8 mouse cellular contexts compared by ENCODE assay signal in genomic region chr2:84715562-84716361, GRCm38 (mm10). TPM values are rescaled to one million over a fixed set of nuclear protein-coding genes. Genes with fewer than 3 reads are reported as not detected.
DNase-seq lines count a peak whose midpoint lies in the region; ATAC-seq lines count a peak whose summit lies in the region.

No protein-coding gene starts in this region.

- H3K27me3 ChIP-seq in embryonic facial prominence, embryonic 10.5 days (replicated peaks; ENCODE audit: low read depth, poor library complexity, severe bottlenecking) = no peaks in the 10 kb centered on the region
- no peaks in the 10 kb centered on the region for H3K27me3 ChIP-seq in limb, embryonic 12.5 days
- H3K27me3 ChIP-seq in midbrain, embryonic 13.5 days = no peaks in the 10 kb centered on the region

- peak overlapping the region; percentile 74 for H3K4me2 ChIP-seq in limb, embryonic 12.5 days
- H3K4me2 ChIP-seq in midbrain, embryonic 13.5 days (replicated peaks) = peak overlapping the region; percentile 74

- peak overlapping the region; percentile 93 for H3K9ac ChIP-seq in limb, embryonic 12.5 days (replicated peaks)
- H3K9ac ChIP-seq in midbrain, embryonic 13.5 days (replicated peaks) = peak overlapping the region; percentile 97

- DNase-seq in embryo, embryonic 10 days (ENCODE audit: low spot score) = peak; percentile 96
- no peak for DNase-seq in embryo, embryonic 9.5 days (ENCODE audit: extremely low spot score)
- DNase-seq in embryonic facial prominence, embryonic 10.5 days (ENCODE audit: low spot score) = peak; percentile 65
- peak; percentile 67 to 96 for DNase-seq in kidney, adult 8-10 months
- peak; percentile 82 to 83 for DNase-seq in spleen, postnatal 10 days (ENCODE audit: low spot score in 2 of 2)

- peak; percentile 80 for ATAC-seq in granulocyte monocyte progenitor cell, adult 5-6 weeks (replicated peaks; ENCODE audit: poor library complexity, severe bottlenecking)
- peak; percentile 96 for ATAC-seq in limb, embryonic 12.5 days (ENCODE audit: insufficient number of reproducible peaks, insufficient read depth, low FRiP score, low TSS enrichment, low read depth)
- peak; percentile 96 for ATAC-seq in midbrain, embryonic 13.5 days

- peaks cover 24% of the 10 kb centered on the region for H3K4me1 ChIP-seq in embryonic facial prominence, embryonic 10.5 days
- H3K4me1 ChIP-seq in limb, embryonic 12.5 days (replicated peaks) = peaks cover 13% of the 10 kb centered on the region
- peaks cover 27% of the 10 kb centered on the region for H3K4me1 ChIP-seq in midbrain, embryonic 13.5 days (replicated peaks)

- WGBS in embryonic facial prominence, embryonic 10.5 days = under 1% methylated on average over 33 of the region's 33 CpGs
- under 1% methylated on average over 33 of the region's 33 CpGs for WGBS in limb, embryonic 12.5 days
- under 1% methylated on average over 33 of the region's 33 CpGs for WGBS in midbrain, embryonic 13.5 days

- H3K4me3 ChIP-seq in embryonic facial prominence, embryonic 10.5 days = peak overlapping the region; percentile 96
- H3K4me3 ChIP-seq in limb, embryonic 12.5 days (replicated peaks) = peak overlapping the region; percentile 92
- peak overlapping the region; percentile 96 for H3K4me3 ChIP-seq in midbrain, embryonic 13.5 days (replicated peaks)

- H3K9me3 ChIP-seq in embryonic facial prominence, embryonic 10.5 days = no peaks in the 10 kb centered on the region
- no peaks in the 10 kb centered on the region for H3K9me3 ChIP-seq in limb, embryonic 12.5 days
- H3K9me3 ChIP-seq in midbrain, embryonic 13.5 days = no peaks in the 10 kb centered on the region

- H3K27ac ChIP-seq in embryonic facial prominence, embryonic 10.5 days (replicated peaks) = peak overlapping the region; percentile 96
- H3K27ac ChIP-seq in limb, embryonic 12.5 days = peak overlapping the region; percentile 95
- H3K27ac ChIP-seq in midbrain, embryonic 13.5 days = peak overlapping the region; percentile 97

- H3K36me3 ChIP-seq in embryonic facial prominence, embryonic 10.5 days (replicated peaks) = peaks cover 6% of the 10 kb centered on the region
- H3K36me3 ChIP-seq in limb, embryonic 12.5 days = peaks cover 3% of the 10 kb centered on the region
- H3K36me3 ChIP-seq in midbrain, embryonic 13.5 days = peaks cover under 1% of the 10 kb centered on the region

RNA-seq across cellular contexts. Expression of gene Zdhhc5, which starts 0.8 kb away (rescaled TPM):
- polyA plus RNA-seq in embryonic facial prominence, embryonic 10.5 days (2016; fragmentation: Nextera tagmentation; extraction: Ambion mirVana) = 30.2 and 31.9 TPM in 2 replicates
- total RNA-seq in granulocyte monocyte progenitor cell, adult 5-6 weeks (2014; fragmentation: Nextera tagmentation) = 38.4 and 46.6 TPM in 2 replicates
- total RNA-seq in granulocyte monocyte progenitor cell, adult 5-6 weeks (2017) = 33.4 and 35.2 TPM in 2 replicates
- 32.0 and 38.3 TPM in 2 replicates for polyA plus RNA-seq in limb, embryonic 12.5 days (2016; fragmentation: Nextera tagmentation; extraction: Ambion mirVana)
- 18.3 and 18.9 TPM in 2 replicates for polyA plus RNA-seq in midbrain, embryonic 13.5 days (2015; fragmentation: Nextera tagmentation; extraction: Ambion mirVana)

RNA-seq across cellular contexts. Expression of gene Clp1, which starts 11.4 kb away (rescaled TPM):
- polyA plus RNA-seq in embryonic facial prominence, embryonic 10.5 days (2016; fragmentation: Nextera tagmentation; extraction: Ambion mirVana) = 53.2 and 53.8 TPM in 2 replicates
- total RNA-seq in granulocyte monocyte progenitor cell, adult 5-6 weeks (2014; fragmentation: Nextera tagmentation) = 30.3 and 34.9 TPM in 2 replicates
- 31.3 and 40.1 TPM in 2 replicates for total RNA-seq in granulocyte monocyte progenitor cell, adult 5-6 weeks (2017)
- polyA plus RNA-seq in limb, embryonic 12.5 days (2016; fragmentation: Nextera tagmentation; extraction: Ambion mirVana) = 42.8 and 47.1 TPM in 2 replicates
- polyA plus RNA-seq in midbrain, embryonic 13.5 days (2015; fragmentation: Nextera tagmentation; extraction: Ambion mirVana) = 32.8 and 34.5 TPM in 2 replicates

RNA-seq across cellular contexts. Expression of gene Ypel4, which starts 18.1 kb away (rescaled TPM):
- 8.1 and 8.9 TPM in 2 replicates for polyA plus RNA-seq in embryonic facial prominence, embryonic 10.5 days (2016; fragmentation: Nextera tagmentation; extraction: Ambion mirVana)
- not detected in 2 replicates for total RNA-seq in granulocyte monocyte progenitor cell, adult 5-6 weeks (2014; fragmentation: Nextera tagmentation)
- not detected in 2 replicates for total RNA-seq in granulocyte monocyte progenitor cell, adult 5-6 weeks (2017)
- polyA plus RNA-seq in limb, embryonic 12.5 days (2016; fragmentation: Nextera tagmentation; extraction: Ambion mirVana) = 13.9 and 14.1 TPM in 2 replicates
- 30.7 and 32.0 TPM in 2 replicates for polyA plus RNA-seq in midbrain, embryonic 13.5 days (2015; fragmentation: Nextera tagmentation; extraction: Ambion mirVana)

RNA-seq across cellular contexts. Expression of gene Gm19426, which starts 27.7 kb away (rescaled TPM):
- polyA plus RNA-seq in embryonic facial prominence, embryonic 10.5 days (2016; fragmentation: Nextera tagmentation; extraction: Ambion mirVana) = 8.0 and 9.5 TPM in 2 replicates
- not detected in 2 replicates for total RNA-seq in granulocyte monocyte progenitor cell, adult 5-6 weeks (2014; fragmentation: Nextera tagmentation)
- not detected in 2 replicates for total RNA-seq in granulocyte monocyte progenitor cell, adult 5-6 weeks (2017)
- 10.4 and 14.8 TPM in 2 replicates for polyA plus RNA-seq in limb, embryonic 12.5 days (2016; fragmentation: Nextera tagmentation; extraction: Ambion mirVana)
- 7.9 and 8.1 TPM in 2 replicates for polyA plus RNA-seq in midbrain, embryonic 13.5 days (2015; fragmentation: Nextera tagmentation; extraction: Ambion mirVana)

RNA-seq across cellular contexts. Expression of gene Tmx2, which starts 36.8 kb away (rescaled TPM):
- polyA plus RNA-seq in embryonic facial prominence, embryonic 10.5 days (2016; fragmentation: Nextera tagmentation; extraction: Ambion mirVana) = 135 and 137 TPM in 2 replicates
- 36.2 and 48.2 TPM in 2 replicates for total RNA-seq in granulocyte monocyte progenitor cell, adult 5-6 weeks (2014; fragmentation: Nextera tagmentation)
- 52.6 and 55.0 TPM in 2 replicates for total RNA-seq in granulocyte monocyte progenitor cell, adult 5-6 weeks (2017)
- polyA plus RNA-seq in limb, embryonic 12.5 days (2016; fragmentation: Nextera tagmentation; extraction: Ambion mirVana) = 115 and 118 TPM in 2 replicates
- 226 and 249 TPM in 2 replicates for polyA plus RNA-seq in midbrain, embryonic 13.5 days (2015; fragmentation: Nextera tagmentation; extraction: Ambion mirVana)
